Mouse (Mus musculus) spleen, postnatal 4 days (tissue): ENCODE results near the gene Podxl2.

Experiments used
- DNase-seq, 2 experiments: peaks; one replicate each; pipeline ENCODE4 v3.0.0; 2022; ENCODE audit warnings: low spot score in 2 of 2

The Podxl2 gene

DNA sequence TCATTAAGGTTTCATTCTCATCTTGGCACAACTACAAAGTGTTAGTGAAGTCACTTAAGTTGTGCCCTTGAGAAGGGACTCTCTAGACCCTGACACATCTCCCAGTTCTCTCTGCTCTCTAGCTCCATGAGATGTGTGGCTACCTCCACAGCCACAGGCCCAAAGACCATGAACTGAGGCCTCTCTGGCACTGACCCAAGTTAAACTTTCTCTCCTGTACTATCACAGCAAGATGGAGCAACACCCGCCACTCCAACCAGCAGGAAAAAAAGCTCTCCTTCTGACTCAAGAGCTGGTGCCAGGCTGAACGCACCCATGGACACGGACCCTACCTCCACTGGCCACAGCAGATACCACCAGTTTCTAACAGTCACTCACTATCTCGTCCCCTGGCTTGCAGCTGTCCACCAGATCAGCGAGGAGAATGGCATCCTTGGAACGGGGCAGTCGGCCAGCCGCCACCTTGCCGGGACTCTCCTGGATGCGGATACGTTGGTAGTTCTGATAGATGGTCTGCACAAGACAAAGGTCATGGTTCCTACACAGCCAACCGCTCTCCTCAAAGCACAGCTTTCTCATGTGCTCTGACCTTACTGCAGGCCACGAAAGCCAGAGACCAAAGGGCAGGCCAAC lies 14.7 kb upstream of the Podxl2 start:
- no peak for DNase-seq

DNA sequence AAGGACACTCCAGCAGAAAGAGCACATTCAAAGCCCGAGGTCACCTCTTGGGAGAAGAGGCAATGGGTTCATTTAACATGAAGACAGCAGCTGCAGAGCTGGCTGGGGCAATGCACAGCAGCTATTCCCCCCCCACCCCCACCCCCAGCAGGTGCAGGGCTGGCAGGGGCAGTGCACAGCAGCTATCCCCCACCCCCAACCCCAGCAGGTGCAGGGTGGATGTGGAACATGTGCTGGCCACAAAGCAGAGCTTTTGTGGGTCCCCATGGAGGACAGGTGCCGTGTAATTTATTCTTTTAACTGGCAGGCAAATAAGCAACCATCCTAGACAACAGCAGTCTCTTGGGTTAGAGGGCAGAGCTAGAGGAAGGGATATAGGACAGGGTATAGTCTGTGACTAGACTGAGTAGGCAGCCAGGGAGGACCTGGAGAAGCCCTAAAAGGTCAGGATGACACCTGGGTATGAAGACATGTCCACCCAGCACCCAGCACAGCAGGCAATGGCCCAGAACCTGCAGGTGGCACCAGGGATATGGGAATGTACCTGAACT lies 11.6 kb upstream of the Podxl2 start:
- no peak for DNase-seq

DNA sequence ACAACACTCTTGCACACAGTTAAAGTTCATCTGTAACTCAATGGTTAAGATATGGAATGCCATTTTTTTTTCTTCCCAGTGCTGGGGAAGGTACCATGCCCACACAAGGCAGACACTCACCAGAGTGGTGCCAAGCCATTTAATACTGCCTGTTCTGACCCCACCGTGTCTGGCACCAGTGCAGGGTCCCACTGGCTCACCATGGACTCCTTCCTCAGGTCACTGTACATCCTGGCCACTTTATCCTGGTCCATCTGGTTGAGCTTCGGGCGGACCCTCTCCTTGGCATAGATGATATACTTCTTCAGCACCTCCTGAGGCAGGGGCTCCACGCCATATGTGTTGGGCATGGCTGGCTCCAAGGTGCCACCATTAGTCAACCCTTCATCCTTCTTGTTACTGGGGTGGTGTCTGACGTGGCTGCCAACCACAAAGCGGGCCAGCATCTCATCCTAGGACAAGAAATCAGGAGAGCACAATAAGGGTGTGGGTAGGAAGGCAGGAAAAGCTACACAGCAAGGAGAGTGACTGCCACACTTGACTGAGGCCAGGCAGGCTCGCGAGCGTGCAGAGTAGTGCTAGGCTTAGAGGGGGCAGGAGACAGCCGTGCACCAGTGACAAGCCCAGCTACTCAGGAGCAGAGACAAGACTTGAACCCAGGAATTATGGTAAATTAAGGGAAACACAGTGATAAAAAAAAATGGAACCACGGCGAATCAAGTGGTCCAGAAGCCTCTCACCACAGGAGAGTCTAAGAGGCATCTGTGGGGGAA lies 11.0 kb upstream of the Podxl2 start:
- DNase-seq = no peak

DNA sequence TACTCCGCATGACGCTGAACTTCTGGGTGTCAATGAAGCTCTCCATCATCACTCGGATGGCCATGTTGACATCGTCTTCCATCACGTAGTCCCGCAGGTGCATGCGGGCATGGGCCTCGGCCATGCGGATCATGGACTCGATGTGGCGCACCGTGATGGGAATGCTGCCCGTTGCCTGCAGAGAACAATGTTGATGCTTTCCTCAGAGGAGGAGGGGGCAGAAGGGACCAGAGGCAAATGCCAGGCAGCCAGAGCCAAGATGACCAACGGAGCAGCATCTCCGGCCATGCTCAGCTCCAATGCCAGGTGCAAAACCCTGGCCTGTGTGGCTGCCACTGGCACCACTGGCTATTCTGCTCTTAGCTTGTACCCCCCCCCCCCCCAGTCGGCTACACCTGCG lies 9.8 kb upstream of the Podxl2 start:
- DNase-seq = no peak

DNA sequence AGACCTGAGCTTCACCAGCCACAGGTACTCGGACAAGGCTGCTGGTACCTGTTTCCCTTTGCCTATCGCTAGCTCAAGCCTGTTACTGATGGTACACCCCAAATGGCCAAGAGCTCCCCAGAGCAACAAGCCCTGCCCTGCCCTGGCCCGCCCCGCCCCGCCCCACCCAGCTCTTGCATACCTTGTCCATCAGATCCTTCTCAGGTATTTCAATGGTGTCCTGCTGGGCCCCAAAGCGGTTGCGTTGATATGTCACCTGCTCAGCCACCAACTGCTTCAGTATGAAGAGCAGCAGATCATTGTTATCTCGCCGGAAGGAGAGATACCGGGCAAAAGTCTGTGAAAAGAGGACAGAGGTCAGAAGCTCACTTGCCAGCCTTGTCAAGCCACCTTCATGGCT lies 9.4 kb upstream of the Podxl2 start:
- DNase-seq = no peak

DNA sequence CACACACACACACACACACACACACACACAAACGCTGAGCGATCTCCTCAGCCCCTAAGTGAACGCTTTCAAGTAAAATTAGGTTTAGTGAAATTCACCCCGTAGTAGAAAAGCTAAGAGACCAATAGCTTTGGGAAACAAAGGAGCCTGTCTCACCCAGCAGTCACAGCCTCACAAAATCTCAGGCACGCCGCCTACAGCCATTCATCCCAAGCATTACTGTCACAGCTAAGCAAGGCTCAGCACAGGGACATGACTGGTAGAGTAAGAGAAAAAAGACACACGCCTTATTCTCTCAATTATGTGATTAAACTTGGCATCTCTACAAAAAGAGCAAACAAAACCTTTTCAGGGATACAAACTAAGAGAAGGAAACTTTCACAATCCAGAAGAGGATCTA lies 6.5 kb upstream of the Podxl2 start:
- DNase-seq = no peak

DNA sequence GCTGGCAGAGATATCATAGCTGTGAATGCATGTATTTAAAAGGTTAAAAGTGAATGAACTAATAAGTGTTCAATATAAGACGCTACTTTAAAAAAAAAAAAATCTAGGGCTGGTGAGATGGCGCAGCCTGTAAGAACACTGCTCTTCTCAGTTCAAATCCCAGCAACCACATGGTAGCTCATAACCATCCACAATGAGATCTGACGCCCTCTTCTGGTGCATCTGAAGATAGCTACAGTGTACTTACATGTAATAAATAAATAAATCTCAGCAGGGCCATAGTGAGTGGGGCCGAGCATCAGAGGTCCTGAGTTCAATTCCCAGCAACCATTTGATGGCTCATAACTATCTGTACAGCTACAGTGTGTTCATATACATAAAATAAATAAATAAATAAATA lies 4.6 kb upstream of the Podxl2 start:
- DNase-seq = no peak

DNA sequence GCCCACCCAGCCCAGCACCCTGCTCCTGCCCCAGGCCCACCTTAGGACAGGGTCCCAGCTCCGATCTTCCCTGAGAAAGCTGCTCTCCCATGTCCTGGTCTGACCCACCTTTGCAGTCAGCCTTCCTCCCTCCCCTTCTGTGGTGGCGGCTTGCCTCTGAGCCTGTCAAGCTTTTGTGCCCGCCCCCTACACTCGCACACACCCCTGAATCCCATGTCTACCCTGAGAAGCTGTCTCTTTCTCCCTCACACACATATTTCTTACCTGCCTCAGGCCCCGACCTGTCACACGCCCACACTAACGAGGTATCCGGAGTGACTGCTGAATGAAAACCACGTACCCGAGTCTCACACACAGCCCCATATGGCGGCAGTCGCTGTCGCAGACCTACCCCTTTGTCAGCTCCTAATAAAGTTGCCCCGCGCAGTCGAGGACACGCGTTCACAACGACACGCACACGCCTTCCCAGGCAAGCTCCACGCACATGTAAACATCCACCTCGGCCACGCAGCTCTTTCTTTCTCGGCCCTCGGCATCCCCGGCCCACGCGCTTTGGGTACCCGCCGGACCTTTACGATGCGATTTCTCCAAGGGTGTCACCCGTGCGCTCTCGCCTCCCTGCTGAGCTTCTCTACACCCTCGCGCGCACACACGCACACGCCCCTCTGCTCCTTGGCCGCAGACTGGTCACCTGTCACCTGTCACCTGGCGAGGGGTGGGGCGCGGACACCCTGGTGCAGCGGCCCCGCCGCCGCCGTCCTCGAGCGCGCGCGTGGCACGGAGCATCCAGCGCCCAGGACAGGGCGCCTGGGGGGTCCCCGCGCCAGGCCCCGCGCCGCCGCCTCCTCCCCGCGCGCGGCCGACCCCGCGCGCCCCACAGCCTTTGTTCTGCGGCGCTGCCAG lies 628 bp downstream of the Podxl2 start:
- no peak for DNase-seq

DNA sequence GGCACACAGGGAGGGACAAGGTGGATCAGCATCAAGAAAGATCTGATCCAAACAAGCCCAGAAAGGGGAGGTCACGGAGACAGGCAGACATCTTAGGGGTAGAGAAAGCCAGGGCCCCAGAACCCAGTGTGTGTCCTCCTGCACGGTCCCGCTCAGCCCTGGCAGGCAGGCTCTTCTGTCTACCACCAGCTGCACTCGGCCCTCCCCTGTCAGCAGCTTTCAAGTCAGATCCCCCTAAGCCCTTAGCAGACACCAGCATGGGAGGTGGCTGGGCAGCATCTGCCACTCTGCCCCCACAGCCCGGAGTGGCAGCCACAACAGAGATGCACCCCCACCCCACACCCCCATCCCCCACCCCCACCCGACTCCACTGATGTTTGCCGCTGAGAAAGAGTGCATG lies 2.0 kb downstream of the Podxl2 start:
- DNase-seq = no peak

DNA sequence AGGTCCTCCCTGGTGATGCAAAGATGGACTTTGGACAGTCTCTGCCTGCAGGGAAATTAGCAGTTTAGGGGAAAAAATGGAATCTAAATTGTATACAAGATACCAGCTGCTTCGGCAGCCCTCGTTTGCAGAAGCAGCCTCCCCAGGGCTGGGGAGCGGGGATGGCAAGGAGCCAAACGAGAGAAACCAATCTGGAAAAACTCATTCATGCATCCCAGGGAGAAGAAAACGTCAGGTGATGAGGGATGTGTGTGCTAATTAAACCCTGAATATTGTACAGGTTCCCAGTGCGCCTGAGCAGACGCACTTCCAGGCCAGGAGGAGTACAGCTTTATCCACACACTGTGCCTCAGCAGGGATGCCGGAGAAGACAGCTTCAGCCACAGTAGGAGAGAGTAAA lies 3.3 kb downstream of the Podxl2 start:
- DNase-seq = no peak

DNA sequence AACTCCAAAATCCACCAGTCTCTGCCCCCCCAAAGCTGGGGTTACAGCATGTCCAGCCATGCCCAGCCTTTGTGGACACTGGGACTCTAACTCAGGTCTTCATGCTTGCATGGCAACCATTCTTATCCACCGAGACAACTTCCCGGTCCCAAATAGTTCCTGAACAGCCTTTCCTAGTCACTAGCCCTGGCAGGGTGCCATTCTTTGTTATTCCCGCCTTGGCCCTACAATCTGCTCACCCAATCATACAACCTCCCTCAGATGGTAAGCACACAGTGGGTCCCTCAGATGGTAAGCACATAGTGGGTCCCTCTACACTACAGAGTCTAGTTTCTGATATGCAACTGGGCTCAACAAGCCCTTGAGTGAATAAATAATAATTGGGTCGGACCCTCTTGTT lies 4.2 kb downstream of the Podxl2 start:
- DNase-seq = no peak

DNA sequence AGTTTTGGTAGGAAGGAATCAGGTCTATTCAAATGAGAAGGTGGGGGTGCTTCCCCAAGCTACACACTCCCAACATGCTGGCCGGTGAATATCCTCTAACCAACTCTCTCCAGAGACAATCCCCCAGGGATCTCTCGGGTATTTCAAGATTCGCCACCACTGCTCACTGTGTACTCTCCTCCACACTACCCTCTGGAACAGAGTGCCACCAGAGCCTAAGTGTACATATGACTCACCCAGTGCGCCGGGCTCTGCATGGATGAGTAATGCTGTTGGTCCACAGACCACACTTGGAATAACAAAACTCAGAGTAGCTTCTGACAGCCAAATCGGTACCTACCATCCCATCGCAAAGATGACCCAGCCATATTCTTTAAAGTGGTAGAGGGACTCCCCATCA lies 5.4 kb downstream of the Podxl2 start:
- no peak for DNase-seq

DNA sequence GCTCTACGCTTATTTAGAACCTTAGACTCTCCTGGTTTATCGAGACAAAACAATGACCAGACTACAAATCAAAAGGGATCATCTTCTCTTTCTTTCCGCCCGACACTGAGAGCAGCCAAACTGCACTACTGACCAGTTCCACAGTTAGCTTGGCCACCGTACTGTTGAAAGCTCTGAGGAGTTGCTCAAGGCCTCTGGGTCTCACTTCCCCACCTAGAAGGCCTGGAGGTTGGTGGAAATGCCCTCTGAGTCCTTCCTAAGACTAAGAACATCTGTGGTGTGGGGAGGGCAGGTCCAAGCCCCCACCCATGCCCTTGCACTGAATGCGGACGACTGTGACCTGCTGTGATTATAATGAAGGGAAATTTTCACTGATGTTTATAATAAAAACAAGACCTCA lies 9.1 kb downstream of the Podxl2 start:
- no peak for DNase-seq

DNA sequence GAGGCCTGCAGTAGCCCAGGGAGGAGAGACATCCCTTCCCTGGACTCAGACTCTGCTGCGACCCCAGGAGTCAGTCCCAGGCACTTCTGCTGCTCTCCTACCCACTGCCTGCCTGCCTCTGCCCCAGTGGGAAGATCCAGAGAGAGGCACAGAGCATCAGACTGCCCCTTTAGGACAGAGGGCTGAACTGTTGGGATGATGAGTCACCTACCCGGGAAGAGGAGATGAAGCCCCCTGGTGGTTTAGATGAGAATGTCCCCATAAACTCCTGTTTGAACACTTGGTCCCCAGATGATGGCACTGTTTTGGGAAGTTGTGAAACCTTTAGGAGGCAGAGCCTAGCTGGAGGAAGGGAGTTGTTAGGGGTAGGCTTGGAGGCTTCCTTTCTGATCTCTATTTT lies 13.9 kb downstream of the Podxl2 start:
- DNase-seq = peak in 1 of 2 experiments; percentile 49

DNA sequence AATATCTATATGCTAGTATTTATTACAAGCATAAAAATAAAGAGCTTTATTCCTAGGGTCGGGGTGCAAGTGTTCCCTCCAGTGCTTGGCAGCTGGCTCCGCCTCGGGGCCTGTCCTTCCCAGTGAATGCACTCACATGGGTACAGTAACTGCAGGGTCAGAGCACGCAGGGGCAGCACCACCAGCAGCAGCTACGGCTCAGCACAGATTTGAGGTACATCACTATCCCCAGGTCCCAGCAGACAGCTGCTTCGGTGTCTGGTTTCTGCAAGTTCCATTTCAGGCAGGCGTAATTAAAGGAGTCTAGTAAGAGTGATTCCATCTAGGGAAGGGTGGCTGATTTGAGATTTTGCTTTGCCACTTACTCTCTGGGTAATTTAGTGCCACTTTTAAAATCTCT lies 16.5 kb downstream of the Podxl2 start:
- no peak for DNase-seq

DNA sequence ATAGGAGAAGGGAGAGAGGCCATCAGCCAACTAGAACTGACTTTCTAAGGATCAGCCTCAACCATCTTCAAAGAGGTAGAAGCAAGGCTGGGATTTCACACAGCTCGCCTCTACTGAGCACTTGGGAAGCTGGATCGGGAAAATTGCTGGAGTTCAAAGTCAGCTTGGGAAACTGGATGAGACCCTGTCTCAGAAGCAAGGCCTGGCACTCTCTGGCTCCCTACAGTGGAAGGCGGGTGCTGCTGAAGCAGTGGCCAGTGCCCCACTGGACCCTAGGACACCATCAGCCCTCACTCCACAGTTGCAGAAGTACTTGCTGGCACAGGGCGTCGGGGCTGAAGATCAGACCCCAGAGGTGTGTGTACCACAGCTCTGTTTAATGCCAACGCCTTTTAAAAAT lies 17.0 kb downstream of the Podxl2 start:
- DNase-seq = no peak

DNA sequence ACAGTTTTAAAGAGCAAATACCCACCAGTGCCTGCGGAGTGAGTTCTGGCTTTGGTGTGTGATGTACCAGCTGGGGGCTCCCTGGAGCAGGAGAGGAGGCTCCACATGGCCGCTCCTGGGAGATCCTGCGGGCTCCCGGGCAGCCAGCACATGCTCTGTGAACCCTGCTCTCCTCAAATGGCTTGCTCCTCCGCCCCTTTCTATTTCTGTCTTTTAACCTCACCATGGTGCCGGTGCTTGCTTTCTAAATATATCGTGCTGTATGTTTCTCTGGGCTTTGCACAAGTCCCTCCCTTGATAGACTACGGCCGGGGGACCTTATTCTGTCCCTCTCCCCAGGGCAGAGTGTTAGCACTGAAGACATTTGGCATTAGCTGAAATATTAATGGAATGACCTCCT lies 17.6 kb downstream of the Podxl2 start:
- DNase-seq = no peak

DNA sequence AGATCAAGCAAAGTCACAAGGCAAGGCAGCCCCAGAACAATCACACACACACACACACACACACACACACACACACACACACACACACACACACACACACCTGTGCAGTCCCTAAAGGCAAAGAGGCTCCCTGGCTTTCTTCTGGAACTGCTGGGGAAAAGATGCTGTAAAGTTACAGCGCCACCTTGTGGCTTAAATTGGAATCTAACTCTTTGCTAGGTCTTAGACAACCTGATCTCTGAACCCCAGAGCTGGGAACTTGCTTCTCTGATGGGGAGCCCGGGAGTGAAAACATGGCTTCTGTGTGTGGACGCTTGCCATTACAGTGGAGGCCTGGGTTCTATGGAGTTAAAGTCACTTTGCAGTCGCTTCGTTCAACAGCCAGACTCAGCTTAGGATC lies 19.2 kb downstream of the Podxl2 start:
- peak; percentile 74 to 89 for DNase-seq

DNA sequence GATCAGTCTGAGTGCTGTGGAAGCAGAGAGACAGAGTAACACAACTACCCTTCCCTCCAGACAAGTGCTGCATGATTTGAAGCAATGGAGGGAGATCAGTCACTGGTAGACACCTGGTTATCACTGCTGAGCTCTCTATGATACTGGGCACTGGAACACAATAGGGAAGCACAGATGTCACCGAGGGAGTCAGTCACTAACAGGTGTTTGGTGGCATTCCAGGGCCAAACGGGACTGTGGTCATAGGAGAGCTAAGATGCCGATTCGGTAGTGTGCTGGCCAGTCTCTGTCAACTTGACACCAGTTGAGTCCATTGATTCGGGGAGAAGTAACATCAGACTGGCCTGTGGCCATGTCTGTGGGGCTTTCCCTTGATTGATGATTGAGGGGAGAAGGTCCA lies 20.3 kb downstream of the Podxl2 start:
- DNase-seq = no peak

DNA sequence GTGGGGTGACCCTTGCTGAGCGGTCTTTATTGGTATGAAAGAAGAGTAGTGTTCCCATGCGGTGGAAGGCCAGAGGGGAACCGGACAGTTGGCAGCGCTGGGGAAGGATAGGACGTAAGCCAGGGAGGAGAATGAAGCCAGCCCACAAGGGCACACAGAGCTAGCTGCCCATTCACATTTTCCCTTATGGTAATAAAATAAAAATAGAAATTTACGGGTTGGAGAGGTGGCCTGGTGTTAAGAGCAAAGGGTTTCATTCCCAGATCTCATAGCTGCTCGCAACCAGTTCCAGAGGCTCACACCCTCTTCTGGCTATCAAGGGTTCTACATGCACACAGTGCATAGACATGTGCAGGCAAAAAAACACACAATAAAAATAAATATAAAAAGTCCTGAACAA lies 24.8 kb downstream of the Podxl2 start:
- no peak for DNase-seq

DNA sequence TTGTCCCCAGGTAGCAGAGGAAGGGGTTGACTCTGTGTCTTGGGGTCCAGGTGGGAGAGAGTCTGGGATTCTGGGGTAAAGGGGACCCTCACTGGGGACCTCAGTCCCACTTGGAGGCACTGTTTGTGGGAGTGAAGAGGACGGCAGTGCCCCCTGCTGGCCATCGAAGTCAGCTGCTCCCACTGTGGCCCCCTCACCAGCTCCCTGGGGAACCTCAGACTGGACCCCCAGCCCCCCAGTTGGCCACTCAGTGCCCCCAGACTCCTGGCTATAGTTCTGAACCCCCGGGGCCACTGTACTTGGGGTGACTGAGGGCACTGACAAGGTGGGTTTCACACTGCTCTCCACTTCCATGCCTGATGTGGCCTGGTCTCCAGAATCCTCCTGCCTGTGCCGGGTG lies 25.6 kb downstream of the Podxl2 start:
- peak in 1 of 2 experiments; percentile 84 for DNase-seq

DNA sequence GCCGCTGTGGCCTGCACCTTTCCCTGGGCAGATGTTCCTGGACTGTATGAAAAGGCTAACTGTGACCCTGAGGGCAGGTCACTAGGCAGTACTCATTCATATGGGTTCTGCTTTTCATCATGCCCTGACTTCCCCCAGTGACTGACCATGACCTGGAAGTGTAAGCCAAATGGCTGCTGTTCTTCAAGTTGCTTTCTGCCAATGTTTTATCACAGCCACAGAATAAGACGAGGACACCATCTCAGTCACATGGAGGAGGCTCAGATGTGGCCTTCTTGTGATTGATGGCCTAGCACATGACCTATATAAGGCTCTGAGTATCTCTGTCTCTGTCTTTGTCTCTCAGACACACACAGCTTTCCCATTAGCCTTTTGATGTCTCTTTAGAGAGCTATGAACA lies 27.3 kb downstream of the Podxl2 start:
- no peak for DNase-seq
